In genomic region chr1:168428255-168428654, GRCm38 (mm10) we compare ENCODE assay signal across 10 mouse cellular contexts. TPM values are rescaled to one million over a fixed set of nuclear protein-coding genes. Genes with fewer than 3 reads are reported as not detected.
DNase-seq lines count a peak whose midpoint lies in the region; ATAC-seq and TF ChIP-seq lines count a peak whose summit lies in the region.
"Had no signal": no experiment of that assay in that cellular context is flagged by ENCODE, and none has a peak within 500 bp of the region (broad histone marks: within the 10 kb centered on the region; RNA-seq: fewer than 3 reads in every experiment).

No protein-coding gene starts in this region.

- peak overlapping the region; percentile 93 for H3K27ac ChIP-seq in kidney, adult 2 months (ENCODE audit: insufficient read depth, low read depth, low read length)
- H3K27ac ChIP-seq in embryonic facial prominence, embryonic 15.5 days (replicated peaks): no peak overlapping the region
- no peak overlapping the region; the same call in 1 of the 2 replicates for H3K27ac ChIP-seq in hindbrain, embryonic 16.5 days (ENCODE audit: low read depth, low read length)
- H3K27ac ChIP-seq in midbrain, postnatal 0 days (ENCODE audit: low read depth, low read length): peak overlapping the region; percentile 71; the same call in 1 of the 2 replicates

- WGBS in kidney, adult 2 months: 17% methylated on average over 6 of the region's 6 CpGs
- WGBS in embryonic facial prominence, embryonic 15.5 days: 15% methylated on average over 6 of the region's 6 CpGs
- 16% methylated on average over 6 of the region's 6 CpGs for WGBS in hindbrain, embryonic 16.5 days
- 18% methylated on average over 6 of the region's 6 CpGs for WGBS in midbrain, postnatal 0 days

- no peaks in the 10 kb centered on the region for H3K27me3 ChIP-seq in kidney, adult 2 months (replicated peaks; ENCODE audit: control insufficient read depth, insufficient read depth, low read length)
- no peaks in the 10 kb centered on the region for H3K27me3 ChIP-seq in embryonic facial prominence, embryonic 15.5 days
- no peaks in the 10 kb centered on the region for H3K27me3 ChIP-seq in hindbrain, embryonic 16.5 days (replicated peaks; ENCODE audit: control insufficient read depth, insufficient read depth, low read length)
- no peaks in the 10 kb centered on the region for H3K27me3 ChIP-seq in midbrain, postnatal 0 days (ENCODE audit: insufficient read depth, low read length)

- peak; percentile 28 for DNase-seq in kidney, adult 2 months
- DNase-seq in kidney, postnatal 10 days: no peak
- DNase-seq in midbrain, postnatal 0 days (ENCODE audit: low spot score): no peak
- no peak for DNase-seq in right cerebral cortex, adult 18-20 months
- DNase-seq in ovary, postnatal 10 days (ENCODE audit: low spot score): no peak
- DNase-seq: kidney, postnatal 25 days had no signal

- no peak for TF ChIP-seq CTCF in kidney, adult 2 months (conservative IDR thresholded peaks at IDR 0.05; ENCODE audit: insufficient read depth, insufficient read length, low read depth, low read length)
- no peak for TF ChIP-seq CTCF in midbrain, postnatal 0 days (IDR thresholded peaks at IDR 0.05)

- H3K4me3 ChIP-seq in kidney, adult 2 months (ENCODE audit: insufficient read depth, low read depth, low read length): peak overlapping the region; percentile 56
- peak overlapping the region; percentile 83 for H3K4me3 ChIP-seq in embryonic facial prominence, embryonic 15.5 days (replicated peaks)
- peak overlapping the region; percentile 79 for H3K4me3 ChIP-seq in hindbrain, embryonic 16.5 days (ENCODE audit: low read length)
- H3K4me3 ChIP-seq in midbrain, postnatal 0 days (ENCODE audit: low read depth, low read length): peak overlapping the region; percentile 71

- 0 out of 2 replicates have a peak overlapping the region, but pooled peaks have one; percentile 6 for H3K9ac ChIP-seq in embryonic facial prominence, embryonic 15.5 days
- peak overlapping the region; percentile 60 for H3K9ac ChIP-seq in hindbrain, embryonic 16.5 days (ENCODE audit: low read depth, low read length)
- H3K9ac ChIP-seq in midbrain, postnatal 0 days (replicated peaks; ENCODE audit: low read length, poor library complexity, severe bottlenecking): peak overlapping the region; percentile 48

- TF ChIP-seq POLR2A in kidney, adult 2 months (IDR thresholded peaks at IDR 0.05; ENCODE audit: low read depth, low read length): no peak

- peak overlapping the region; percentile 56 for H3K4me2 ChIP-seq in embryonic facial prominence, embryonic 15.5 days (replicated peaks)
- peak overlapping the region; percentile 69 for H3K4me2 ChIP-seq in hindbrain, embryonic 16.5 days (ENCODE audit: low read length)
- peak overlapping the region; percentile 69 for H3K4me2 ChIP-seq in midbrain, postnatal 0 days (ENCODE audit: low read depth, low read length, poor library complexity, severe bottlenecking)

- no peak for ATAC-seq in embryonic facial prominence, embryonic 15.5 days (ENCODE audit: insufficient number of reproducible peaks, low FRiP score, low TSS enrichment, low read depth)
- no peak for ATAC-seq in hindbrain, embryonic 16.5 days
- ATAC-seq in midbrain, postnatal 0 days (ENCODE audit: low FRiP score): no peak
- no peak for ATAC-seq in megakaryocyte-erythroid progenitor cell, adult 5-6 weeks (replicated peaks; ENCODE audit: low FRiP score, low TSS enrichment, poor library complexity, severe bottlenecking)

- H3K36me3 ChIP-seq in kidney, adult 2 months (ENCODE audit: control insufficient read depth, insufficient read depth, low read length): no peaks in the 10 kb centered on the region; the same call in 1 of the 2 replicates
- H3K36me3 ChIP-seq in embryonic facial prominence, embryonic 15.5 days: no peaks in the 10 kb centered on the region
- no peaks in the 10 kb centered on the region for H3K36me3 ChIP-seq in hindbrain, embryonic 16.5 days (ENCODE audit: control insufficient read depth, insufficient read depth, low read length)
- no peaks in the 10 kb centered on the region for H3K36me3 ChIP-seq in midbrain, postnatal 0 days (ENCODE audit: insufficient read depth, low read length)
- H3K36me3 ChIP-seq: G1E had no signal

- no peaks in the 10 kb centered on the region for H3K9me3 ChIP-seq in embryonic facial prominence, embryonic 15.5 days (replicated peaks)
- H3K9me3 ChIP-seq in hindbrain, embryonic 16.5 days (ENCODE audit: control insufficient read depth, low read length): no peaks in the 10 kb centered on the region
- H3K9me3 ChIP-seq in midbrain, postnatal 0 days (ENCODE audit: low read length): no peaks in the 10 kb centered on the region

- peaks cover 5% of the 10 kb centered on the region; the same call in 1 of the 2 replicates for H3K4me1 ChIP-seq in kidney, adult 2 months (ENCODE audit: control insufficient read depth, insufficient read depth, low read length)
- H3K4me1 ChIP-seq in embryonic facial prominence, embryonic 15.5 days: peaks cover 45% of the 10 kb centered on the region
- H3K4me1 ChIP-seq in hindbrain, embryonic 16.5 days (ENCODE audit: control insufficient read depth, insufficient read depth, low read depth, low read length): peaks cover 11% of the 10 kb centered on the region
- H3K4me1 ChIP-seq in midbrain, postnatal 0 days (ENCODE audit: insufficient read depth, low read length): peaks cover 7% of the 10 kb centered on the region; the same call in 1 of the 2 replicates

RNA-seq across cellular contexts. Expression of gene Pbx1, which starts 3.8 kb away (rescaled TPM):
- polyA plus RNA-seq in kidney, adult 2 months (2012; rRNA removed): 46.9 and 49.2 TPM in 2 replicates
- 29.5 and 33.3 TPM in 2 replicates for polyA plus RNA-seq in embryonic facial prominence, embryonic 15.5 days (2015; fragmentation: Nextera tagmentation; extraction: Ambion mirVana)
- 36.0 and 38.9 TPM in 2 replicates for polyA plus RNA-seq in hindbrain, embryonic 16.5 days (2015; fragmentation: Nextera tagmentation; extraction: Ambion mirVana)
- 83.4 and 104 TPM in 2 replicates for total RNA-seq in midbrain, postnatal 0 days (2014; rRNA removed)
- 50.6 and 57.6 TPM in 2 replicates for polyA plus RNA-seq in midbrain, postnatal 0 days (2015; fragmentation: Nextera tagmentation; extraction: Ambion mirVana)
- total RNA-seq in megakaryocyte-erythroid progenitor cell, adult 5-6 weeks (2014; fragmentation: Nextera tagmentation): 6.9 and 22.2 TPM in 2 replicates
- 11.0 and 24.8 TPM in 2 replicates for total RNA-seq in megakaryocyte-erythroid progenitor cell, adult 5-6 weeks (2017)
- polyA plus RNA-seq: G1E had no signal

Comparison
In these comparisons a context has a peak if more than half of its experiments do, and no peak if none do; other contexts are left out.
1. H3K27ac ChIP-seq: peak in kidney, adult 2 months (single experiment) and midbrain, postnatal 0 days (single experiment); none in embryonic facial prominence, embryonic 15.5 days (single experiment) and hindbrain, embryonic 16.5 days (single experiment).
2. H3K9ac ChIP-seq: peak in every context shown above with its lines; median percentile 60 in hindbrain, embryonic 16.5 days; 48 in midbrain, postnatal 0 days; 6 in embryonic facial prominence, embryonic 15.5 days.
3. Peak in every context shown above with its lines, with median percentiles within 50 percentile points of each other: H3K4me3 ChIP-seq and H3K4me2 ChIP-seq.